ENCODE assay signal across 8 mouse cellular contexts in the genomic region with DNA sequence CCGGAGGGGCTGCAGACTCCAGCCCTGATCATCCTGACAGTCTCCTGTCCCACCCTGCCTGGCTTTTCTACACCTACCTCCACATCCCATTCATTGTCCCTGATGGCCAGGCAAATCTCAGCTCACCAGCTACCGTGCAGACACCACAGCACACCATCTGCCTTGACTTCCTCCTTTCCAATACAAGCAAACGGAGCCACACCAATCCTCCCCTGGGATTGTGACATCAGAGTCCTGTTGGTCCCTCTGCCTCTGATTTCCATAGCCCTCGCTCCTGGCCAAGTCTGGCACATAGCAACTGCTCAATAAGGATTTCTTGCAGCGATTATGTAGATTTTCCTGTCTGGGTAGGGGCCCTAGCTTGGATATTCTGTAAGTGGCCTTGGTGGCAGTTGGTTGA. TPM values are rescaled to one million over a fixed set of nuclear protein-coding genes. Genes with fewer than 3 reads are reported as not detected.
DNase-seq lines count a peak whose midpoint lies in the region; ATAC-seq lines count a peak whose summit lies in the region.

Cox19 (minus strand) TSS at position 285 of the 400 bp plus-strand sequence.

- H3K9ac ChIP-seq in lung, embryonic 15.5 days = no peak within 1 kb of the TSS; the same call in 1 of the 2 replicates
- peak within 1 kb of the TSS; percentile 44 for H3K9ac ChIP-seq in embryonic facial prominence, embryonic 13.5 days
- 0 out of 2 replicates have a peak within 1 kb of the TSS, but pooled peaks have one; percentile 18 for H3K9ac ChIP-seq in limb, embryonic 11.5 days (ENCODE audit: low read length)

- no peak within 1 kb of the TSS for H3K4me3 ChIP-seq in lung, embryonic 15.5 days
- 0 out of 2 replicates have a peak within 1 kb of the TSS, but pooled peaks have one; percentile 29 for H3K4me3 ChIP-seq in embryonic facial prominence, embryonic 13.5 days
- no peak within 1 kb of the TSS for H3K4me3 ChIP-seq in limb, embryonic 11.5 days (ENCODE audit: low read depth, low read length)

- DNase-seq in lung, postnatal 4 days = no peak
- no peak for DNase-seq in heart, postnatal 10 days
- no peak for DNase-seq in limb, embryonic 11.5 days (ENCODE audit: low spot score)
- no peak for DNase-seq in thymus, postnatal 25 days

- peaks cover 6% of the 10 kb centered on the region; the same call in 1 of the 2 replicates for H3K27me3 ChIP-seq in lung, embryonic 15.5 days
- H3K27me3 ChIP-seq in embryonic facial prominence, embryonic 13.5 days = no peaks in the 10 kb centered on the region
- no peaks in the 10 kb centered on the region for H3K27me3 ChIP-seq in limb, embryonic 11.5 days (ENCODE audit: control insufficient read depth, insufficient read depth, low read length)

- H3K27ac ChIP-seq in lung, embryonic 15.5 days = no peak within 1 kb of the TSS
- H3K27ac ChIP-seq in embryonic facial prominence, embryonic 13.5 days = peak within 1 kb of the TSS; percentile 87
- no peak within 1 kb of the TSS; the same call in 1 of the 2 replicates for H3K27ac ChIP-seq in limb, embryonic 11.5 days (replicated peaks; ENCODE audit: low read depth, low read length)

- no peak for ATAC-seq in lung, embryonic 15.5 days (ENCODE audit: borderline replicate concordance, extremely low read depth, low FRiP score, low TSS enrichment)
- ATAC-seq in embryonic facial prominence, embryonic 13.5 days (ENCODE audit: insufficient number of reproducible peaks, insufficient read depth, low FRiP score, low TSS enrichment, low read depth) = no peak
- ATAC-seq in limb, embryonic 11.5 days (ENCODE audit: insufficient number of reproducible peaks, low FRiP score, low TSS enrichment, low read depth) = no peak
- ATAC-seq in neutrophil, adult 5-6 weeks (ENCODE audit: extremely low read depth, insufficient number of reproducible peaks, low FRiP score, poor library complexity, severe bottlenecking) = no peak
- no peak for ATAC-seq in frontal cortex, adult (ENCODE audit: low TSS enrichment)

- 46% methylated on average over 5 of the region's 5 CpGs for WGBS in lung, embryonic 15.5 days
- WGBS in embryonic facial prominence, embryonic 13.5 days = 54% methylated on average over 5 of the region's 5 CpGs
- WGBS in limb, embryonic 11.5 days = 53% methylated on average over 5 of the region's 5 CpGs

- H3K4me2 ChIP-seq in lung, embryonic 15.5 days = no peak within 1 kb of the TSS
- peak within 1 kb of the TSS; percentile 45 for H3K4me2 ChIP-seq in embryonic facial prominence, embryonic 13.5 days
- H3K4me2 ChIP-seq in limb, embryonic 11.5 days (ENCODE audit: low read depth, severe bottlenecking) = peak within 1 kb of the TSS; percentile 7; the same call in 1 of the 2 replicates

- no peaks in the 10 kb centered on the region for H3K9me3 ChIP-seq in lung, embryonic 15.5 days
- H3K9me3 ChIP-seq in embryonic facial prominence, embryonic 13.5 days = no peaks in the 10 kb centered on the region
- H3K9me3 ChIP-seq in limb, embryonic 11.5 days (ENCODE audit: control insufficient read depth, low read length) = no peaks in the 10 kb centered on the region

- peaks cover 9% of the 10 kb centered on the region; the same call in 1 of the 2 replicates for H3K4me1 ChIP-seq in lung, embryonic 15.5 days
- peaks cover 44% of the 10 kb centered on the region for H3K4me1 ChIP-seq in embryonic facial prominence, embryonic 13.5 days
- H3K4me1 ChIP-seq in limb, embryonic 11.5 days (ENCODE audit: control insufficient read depth, insufficient read depth, low read length) = peaks cover 10% of the 10 kb centered on the region

- H3K36me3 ChIP-seq in lung, embryonic 15.5 days = no peaks in the 10 kb centered on the region
- no peaks in the 10 kb centered on the region for H3K36me3 ChIP-seq in embryonic facial prominence, embryonic 13.5 days
- H3K36me3 ChIP-seq in limb, embryonic 11.5 days (ENCODE audit: control insufficient read depth, insufficient read depth, low read length) = no peaks in the 10 kb centered on the region

- intact Hi-C loops in heart, postnatal 10 days (cut with DNase I) = loop anchor here (10.0 kb wide), 1 partner anchor 314 kb away; no protein-coding TSS in a partner anchor

RNA-seq across cellular contexts. Expression of gene Cox19, which starts in this region (rescaled TPM):
- 89.6 and 92.9 TPM in 2 replicates for polyA plus RNA-seq in lung, embryonic 15.5 days (2015; fragmentation: Nextera tagmentation; extraction: Ambion mirVana)
- polyA plus RNA-seq in embryonic facial prominence, embryonic 13.5 days (2015; fragmentation: Nextera tagmentation; extraction: Ambion mirVana) = 88.4 and 108 TPM in 2 replicates
- 10 to 100 TPM; 88.8 to 96.4 TPM for total RNA-seq in heart, postnatal 10 days (2021)
- polyA plus RNA-seq in limb, embryonic 11.5 days (2014; fragmentation: Nextera tagmentation; extraction: Ambion mirVana) = 117 and 120 TPM in 2 replicates
- 14.4 and 17.2 TPM in 2 replicates for total RNA-seq in neutrophil, adult 5-6 weeks (2017)
